ENCODE assay signal across 11 mouse cellular contexts in genomic region chr4:140372586-140373325, GRCm38 (mm10).
DNase-seq lines count a peak whose midpoint lies in the region; ATAC-seq and TF ChIP-seq lines count a peak whose summit lies in the region.
"Had no signal": no experiment of that assay in that cellular context is flagged by ENCODE, and none has a peak within 500 bp of the region (broad histone marks: within the 10 kb centered on the region; RNA-seq: fewer than 3 reads in every experiment).

No protein-coding gene starts in this region.

- H3K4me3 ChIP-seq in cerebellum, adult 2 months (replicated peaks; ENCODE audit: insufficient read depth, low read depth, low read length): no peak overlapping the region
- no peak overlapping the region for H3K4me3 ChIP-seq in neural tube, embryonic 15.5 days (replicated peaks)
- H3K4me3 ChIP-seq in midbrain, embryonic 10.5 days: no peak overlapping the region
- no peak overlapping the region for H3K4me3 ChIP-seq in stomach, postnatal 0 days (ENCODE audit: low read depth, low read length)
- H3K4me3 ChIP-seq: lung, embryonic 15.5 days had no signal

- WGBS in cerebellum, adult 2 months: 47% methylated on average over 11 of the region's 11 CpGs
- WGBS in neural tube, embryonic 15.5 days: 42% methylated on average over 11 of the region's 11 CpGs
- 48% methylated on average over 11 of the region's 11 CpGs for WGBS in midbrain, embryonic 10.5 days
- WGBS in stomach, postnatal 0 days: 43% methylated on average over 11 of the region's 11 CpGs

- H3K4me2 ChIP-seq in neural tube, embryonic 15.5 days: no peak overlapping the region
- no peak overlapping the region for H3K4me2 ChIP-seq in stomach, postnatal 0 days (replicated peaks; ENCODE audit: low read depth)
- H3K4me2 ChIP-seq: lung, embryonic 15.5 days had no signal

- peaks cover 19% of the 10 kb centered on the region for H3K4me1 ChIP-seq in cerebellum, adult 2 months (ENCODE audit: control insufficient read depth, insufficient read depth, low read length)
- H3K4me1 ChIP-seq in neural tube, embryonic 15.5 days: peaks cover 9% of the 10 kb centered on the region
- H3K4me1 ChIP-seq in midbrain, embryonic 10.5 days: no peaks in the 10 kb centered on the region
- H3K4me1 ChIP-seq in stomach, postnatal 0 days (replicated peaks; ENCODE audit: control insufficient read depth, insufficient read depth): no peaks in the 10 kb centered on the region
- H3K4me1 ChIP-seq: lung, embryonic 15.5 days had no signal

- peak; percentile 52 to 57 for DNase-seq in cerebellum, postnatal 10 days
- DNase-seq in cerebellum, adult 2 months: no peak
- peak; percentile 19 for DNase-seq in neural tube, embryonic 10.5 days (ENCODE audit: extremely low spot score, low spot score)
- DNase-seq in midbrain, embryonic 10.5 days (ENCODE audit: low spot score): peak; percentile 40
- DNase-seq in stomach, postnatal 0 days (ENCODE audit: low spot score): no peak
- no peak for DNase-seq in layer of hippocampus, postnatal 36 days
- DNase-seq: cerebellum, postnatal 25 days; gastrocnemius, postnatal 36 days had no signal

- no peak for TF ChIP-seq POLR2A in cerebellum, adult 2 months (IDR thresholded peaks at IDR 0.05; ENCODE audit: borderline replicate concordance, insufficient read depth, low read length)

- TF ChIP-seq CTCF in cerebellum, adult 2 months (IDR thresholded peaks at IDR 0.05; ENCODE audit: borderline replicate concordance, insufficient read depth, low read depth, low read length): no peak
- TF ChIP-seq CTCF in stomach, postnatal 0 days (IDR thresholded peaks at IDR 0.05; ENCODE audit: low read depth): peak; percentile 26; the same call in 1 of the 2 replicates

- H3K27ac ChIP-seq in cerebellum, adult 2 months (ENCODE audit: insufficient read depth, low read length): no peak overlapping the region
- no peak overlapping the region for H3K27ac ChIP-seq in neural tube, embryonic 15.5 days (replicated peaks)
- H3K27ac ChIP-seq in midbrain, embryonic 10.5 days (replicated peaks): no peak overlapping the region
- H3K27ac ChIP-seq in stomach, postnatal 0 days (replicated peaks): no peak overlapping the region
- H3K27ac ChIP-seq: lung, embryonic 15.5 days had no signal

- no peak for TF ChIP-seq EP300 in stomach, postnatal 0 days (optimal IDR thresholded peaks at IDR 0.05)

- ATAC-seq in neural tube, embryonic 15.5 days (ENCODE audit: low FRiP score): no peak
- ATAC-seq in stomach, postnatal 0 days (ENCODE audit: low FRiP score, low TSS enrichment): no peak
- no peak for ATAC-seq in activated CD4-positive, CD25-positive, alpha-beta regulatory T cell, adult 4 months

- no peaks in the 10 kb centered on the region for H3K36me3 ChIP-seq in neural tube, embryonic 15.5 days
- H3K36me3 ChIP-seq in midbrain, embryonic 10.5 days: no peaks in the 10 kb centered on the region
- no peaks in the 10 kb centered on the region for H3K36me3 ChIP-seq in stomach, postnatal 0 days (ENCODE audit: control insufficient read depth, insufficient read depth, low read length)
- H3K36me3 ChIP-seq: lung, embryonic 15.5 days had no signal

- no peaks in the 10 kb centered on the region for H3K9me3 ChIP-seq in neural tube, embryonic 15.5 days (replicated peaks)
- H3K9me3 ChIP-seq in midbrain, embryonic 10.5 days (replicated peaks): no peaks in the 10 kb centered on the region
- H3K9me3 ChIP-seq in stomach, postnatal 0 days (ENCODE audit: control insufficient read depth, low read length): no peaks in the 10 kb centered on the region
- H3K9me3 ChIP-seq: lung, embryonic 15.5 days had no signal

- no peaks in the 10 kb centered on the region for H3K27me3 ChIP-seq in cerebellum, adult 2 months (ENCODE audit: control insufficient read depth, insufficient read depth, low read length)
- H3K27me3 ChIP-seq in neural tube, embryonic 15.5 days (replicated peaks): 0 out of 2 replicates have a peak, but pooled peaks cover 2% of the 10 kb centered on the region
- H3K27me3 ChIP-seq in midbrain, embryonic 10.5 days (ENCODE audit: low read depth, poor library complexity, severe bottlenecking): peaks cover 3% of the 10 kb centered on the region; the same call in 1 of the 2 replicates
- H3K27me3 ChIP-seq in stomach, postnatal 0 days (ENCODE audit: control insufficient read depth, insufficient read depth, low read length): no peaks in the 10 kb centered on the region
- H3K27me3 ChIP-seq: lung, embryonic 15.5 days had no signal

- no peak overlapping the region for H3K9ac ChIP-seq in neural tube, embryonic 15.5 days (replicated peaks)
- H3K9ac ChIP-seq in stomach, postnatal 0 days (ENCODE audit: low read length): no peak overlapping the region
- H3K9ac ChIP-seq: lung, embryonic 15.5 days had no signal

Comparison
In these comparisons a context has a peak if more than half of its experiments do, and no peak if none do; other contexts are left out.
1. DNase-seq: peak in cerebellum, postnatal 10 days (2 of 2), neural tube, embryonic 10.5 days (single experiment) and midbrain, embryonic 10.5 days (single experiment); none in cerebellum, adult 2 months (0 of 2), stomach, postnatal 0 days (single experiment) and layer of hippocampus, postnatal 36 days (0 of 2).